Comparison of ENCODE assay signal across 8 mouse cellular contexts in genomic region chr5:107147951-107148766, GRCm38 (mm10).
DNase-seq lines count a peak whose midpoint lies in the region; ATAC-seq lines count a peak whose summit lies in the region.

No protein-coding gene starts in this region.

- peaks cover 2% of the 10 kb centered on the region; the same call in 1 of the 2 replicates for H3K27me3 ChIP-seq in hindbrain, embryonic 16.5 days (replicated peaks; ENCODE audit: control insufficient read depth, insufficient read depth, low read length)
- peaks cover 25% of the 10 kb centered on the region; the same call in 1 of the 2 replicates for H3K27me3 ChIP-seq in midbrain, embryonic 12.5 days

- H3K9ac ChIP-seq in hindbrain, embryonic 16.5 days (ENCODE audit: low read depth, low read length): no peak overlapping the region
- H3K9ac ChIP-seq in midbrain, embryonic 12.5 days (replicated peaks): no peak overlapping the region

- ATAC-seq in hindbrain, embryonic 16.5 days: peak; percentile 66
- ATAC-seq in midbrain, embryonic 12.5 days (ENCODE audit: low FRiP score, low read depth): peak; percentile 86

- H3K4me1 ChIP-seq in hindbrain, embryonic 16.5 days (ENCODE audit: control insufficient read depth, insufficient read depth, low read depth, low read length): peaks cover 12% of the 10 kb centered on the region
- H3K4me1 ChIP-seq in midbrain, embryonic 12.5 days: peaks cover 48% of the 10 kb centered on the region

- no peak overlapping the region for H3K27ac ChIP-seq in hindbrain, embryonic 16.5 days (ENCODE audit: low read depth, low read length)
- H3K27ac ChIP-seq in midbrain, embryonic 12.5 days (replicated peaks): 0 out of 2 replicates have a peak overlapping the region, but pooled peaks have one; percentile 47

- no peaks in the 10 kb centered on the region for H3K36me3 ChIP-seq in hindbrain, embryonic 16.5 days (ENCODE audit: control insufficient read depth, insufficient read depth, low read length)
- no peaks in the 10 kb centered on the region for H3K36me3 ChIP-seq in midbrain, embryonic 12.5 days

- no peak overlapping the region for H3K4me2 ChIP-seq in hindbrain, embryonic 16.5 days (ENCODE audit: low read length)
- peak overlapping the region; percentile 15; the same call in 1 of the 2 replicates for H3K4me2 ChIP-seq in midbrain, embryonic 12.5 days (replicated peaks)

- DNase-seq in embryo, embryonic 10 days (ENCODE audit: low spot score): peak; percentile 52
- no peak for DNase-seq in embryo, embryonic 9.5 days (ENCODE audit: extremely low spot score)
- peak; percentile 56 to 60 for DNase-seq in cerebellum, adult 18-20 months
- peak; percentile 23 to 53 for DNase-seq in frontal cortex, postnatal 36 days (ENCODE audit: low spot score in 2 of 2)
- DNase-seq in left cerebral cortex, adult 18-20 months (ENCODE audit: low spot score in 2 of 2): peak; percentile 46
- DNase-seq in telencephalon, adult 2 months (ENCODE audit: low read depth, low spot score): peak; percentile 55

- H3K4me3 ChIP-seq in hindbrain, embryonic 16.5 days (ENCODE audit: low read length): no peak overlapping the region
- H3K4me3 ChIP-seq in midbrain, embryonic 12.5 days: no peak overlapping the region

- no peaks in the 10 kb centered on the region for H3K9me3 ChIP-seq in hindbrain, embryonic 16.5 days (ENCODE audit: control insufficient read depth, low read length)
- H3K9me3 ChIP-seq in midbrain, embryonic 12.5 days: no peaks in the 10 kb centered on the region

- 14% methylated on average over 13 of the region's 13 CpGs for WGBS in hindbrain, embryonic 16.5 days
- WGBS in midbrain, embryonic 12.5 days: 12% methylated on average over 13 of the region's 13 CpGs
